Mouse (Mus musculus) spleen, adult 2 months (tissue): ENCODE measurements at regions not wholly inside any gene's neighbourhood (a gene's known extent, or its start where the extent isn't known, plus 50 kb on each side); places are given as distances from the start of the nearest gene placed in this dataset.

Experiments
- CTCF ChIP-seq: fragments of 200-500 bp; IDR thresholded peaks from 2 replicates; pipeline ENCODE4 v1.5.1; 2011; ENCODE audit warnings: mild to moderate bottlenecking, inconsistent platforms; ENCODE audit not compliant: insufficient read depth, insufficient read length, insufficient replicate concordance; ENCODE audit errors: extremely low read depth
- POLR2A ChIP-seq: fragments of 200-500 bp; IDR thresholded peaks from 2 replicates; pipeline ENCODE4 v1.6.1; 2011; ENCODE audit warnings: low read depth, low read length, inconsistent platforms

DNA sequence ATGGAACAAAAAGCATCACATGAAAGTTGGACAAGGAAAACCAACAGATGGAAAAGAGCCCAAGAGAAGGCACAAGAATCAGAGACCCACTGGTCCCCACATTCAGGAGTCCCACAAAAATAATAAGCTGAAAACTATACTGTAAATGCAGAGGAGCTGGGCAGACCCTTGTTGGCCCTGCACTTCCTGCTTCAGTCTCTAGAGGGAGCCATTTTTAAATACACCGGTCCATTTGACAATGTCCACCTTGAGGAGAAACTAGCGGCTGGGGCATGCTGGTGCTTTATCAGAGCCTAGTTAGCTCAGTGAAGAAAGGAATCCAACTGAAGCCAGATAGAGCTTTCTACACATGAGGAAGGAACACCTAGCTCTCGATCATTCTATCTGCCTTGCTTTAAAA, 90.1 kb upstream of the Tmem150c start:
- TF ChIP-seq CTCF (peak; percentile 21; the same call in 1 of the 2 replicates), POLR2A (no peak)
